Mouse (Mus musculus) forebrain, embryonic 12.5 days (tissue): ENCODE measurements around the gene Fam184b. TPM values are rescaled to one million over a fixed set of nuclear protein-coding genes. Genes with fewer than 3 reads are reported as not detected.
A peak's percentile ranks its signal among the peaks of the same experiment; 100 is the strongest.

Experiments
- ATAC-seq: fragments of 200-750 bp; cut with Nextera tagmentation; 2 replicates; pipeline ENCODE4 v1.8.0; 2017; ENCODE audit warnings: moderate TSS enrichment; ENCODE audit not compliant: low FRiP score
- H3K27ac ChIP-seq: fragments of 300-500 bp; sonication (generic); 2 replicates; pipeline ENCODE4 v1.5.1; 2016; ENCODE audit warnings: mild to moderate bottlenecking
- H3K27me3 ChIP-seq: fragments of 300-500 bp; sonication (generic); 2 replicates; pipeline ENCODE4 v1.6.1; 2016; ENCODE audit warnings: mild to moderate bottlenecking
- H3K36me3 ChIP-seq: fragments of 300-500 bp; sonication (generic); replicated peaks from 2 replicates; pipeline ENCODE4 v1.6.1; 2016; ENCODE audit warnings: mild to moderate bottlenecking
- H3K4me1 ChIP-seq: fragments of 300-500 bp; sonication (generic); 2 replicates; pipeline ENCODE4 v1.6.1; 2016
- H3K4me2 ChIP-seq: fragments of 300-500 bp; sonication (generic); 2 replicates; pipeline ENCODE4 v1.6.1; 2016; ENCODE audit warnings: mild to moderate bottlenecking, moderate library complexity
- H3K4me3 ChIP-seq: fragments of 300-500 bp; sonication (generic); replicated peaks from 2 replicates; pipeline ENCODE4 v1.5.1; 2016; ENCODE audit warnings: mild to moderate bottlenecking
- H3K9ac ChIP-seq: fragments of 300-500 bp; sonication (generic); 2 replicates; pipeline ENCODE4 v1.6.1; 2016; ENCODE audit warnings: mild to moderate bottlenecking
- H3K9me3 ChIP-seq: fragments of 300-500 bp; sonication (generic); 2 replicates; pipeline ENCODE4 v1.6.1; 2016
- whole genome bisulfite sequencing: fragments of 180-500 bp; shearing (Covaris S2); methylation state at CpG from one replicate; pipeline ENCODE4 v1.1.7; 2016; 5-methylcytosine and 5-hydroxymethylcytosine counted together
- polyA plus RNA-seq: library from polyadenylated mRNA; unstranded; fragments of >200 nt; fragmentation: Nextera tagmentation; extraction: Ambion mirVana; gene quantifications from 2 replicates; pipeline ENCODE4 v1.2.1, GENCODE M21; 2016

Gene Fam184b
- polyA plus RNA-seq, 1 experiment from 2014 or later, result 4.2 TPM

- WGBS, result 92% methylated on average over 3 of the region's 3 CpGs
- Histone ChIP-seq H3K9me3 (no peaks in the 10 kb centered on the region), H3K9ac (no peak overlapping the region), H3K36me3 (peaks cover 62% of the 10 kb centered on the region), H3K4me3 (no peak overlapping the region), H3K4me2 (no peak overlapping the region), H3K4me1 (peaks cover 4% of the 10 kb centered on the region), H3K27ac (no peak overlapping the region), H3K27me3 (no peaks in the 10 kb centered on the region)
- no peak for ATAC-seq
These were observed 109.7 kb downstream of the Fam184b start for GRCm38 (mm10) chr5:45529696-45530095.

GRCm38 (mm10) chr5:45526338-45526737, 113.1 kb downstream of the Fam184b start:
- ATAC-seq, result no peak
- peaks cover 8% of the 10 kb centered on the region for H3K4me1 ChIP-seq
- no peak overlapping the region for H3K27ac ChIP-seq
- no peak overlapping the region for H3K9ac ChIP-seq
- no peaks in the 10 kb centered on the region for H3K9me3 ChIP-seq
- 95% methylated on average over 4 of the region's 4 CpGs for WGBS
- no peak overlapping the region for H3K4me3 ChIP-seq
- H3K4me2 ChIP-seq, result no peak overlapping the region
- H3K27me3 ChIP-seq, result no peaks in the 10 kb centered on the region
- peaks cover 67% of the 10 kb centered on the region for H3K36me3 ChIP-seq

GRCm38 (mm10) chr5:45525101-45525500, 114.3 kb downstream of the Fam184b start:
- no peak overlapping the region for H3K4me2 ChIP-seq
- H3K9me3 ChIP-seq, result no peaks in the 10 kb centered on the region
- WGBS, result 93% methylated on average over 10 of the region's 10 CpGs
- H3K27ac ChIP-seq, result no peak overlapping the region
- H3K4me1 ChIP-seq, result peaks cover 15% of the 10 kb centered on the region
- H3K27me3 ChIP-seq, result no peaks in the 10 kb centered on the region
- H3K9ac ChIP-seq, result no peak overlapping the region
- no peak overlapping the region for H3K4me3 ChIP-seq
- peaks cover 63% of the 10 kb centered on the region for H3K36me3 ChIP-seq
- ATAC-seq, result no peak

GRCm38 (mm10) chr5:45521601-45522000, 117.8 kb downstream of the Fam184b start:
- Histone ChIP-seq H3K4me3 (peak overlapping the region; percentile 89), H3K9me3 (no peaks in the 10 kb centered on the region), H3K36me3 (peaks cover 31% of the 10 kb centered on the region), H3K4me2 (peak overlapping the region; percentile 89), H3K27me3 (no peaks in the 10 kb centered on the region), H3K4me1 (peaks cover 15% of the 10 kb centered on the region), H3K27ac (no peak overlapping the region), H3K9ac (no peak overlapping the region)
- no peak for ATAC-seq
- WGBS, result 91% methylated on average over 6 of the region's 6 CpGs

GRCm38 (mm10) chr5:45520809-45521110, 118.7 kb downstream of the Fam184b start:
- no peaks in the 10 kb centered on the region for H3K9me3 ChIP-seq
- H3K9ac ChIP-seq, result peak overlapping the region; percentile 84
- WGBS, result 4% methylated on average over 5 of the region's 5 CpGs
- ATAC-seq, result peak; percentile 4; the same call in 1 of the 2 replicates
- H3K27ac ChIP-seq, result no peak overlapping the region
- peaks cover 23% of the 10 kb centered on the region for H3K36me3 ChIP-seq
- H3K4me3 ChIP-seq, result peak overlapping the region; percentile 89
- no peaks in the 10 kb centered on the region for H3K27me3 ChIP-seq
- peak overlapping the region; percentile 89 for H3K4me2 ChIP-seq
- H3K4me1 ChIP-seq, result peaks cover 15% of the 10 kb centered on the region

- ATAC-seq, result peak; percentile 97
These were observed 119.2 kb downstream of the Fam184b start, which contains the start of gene Med28 for GRCm38 (mm10) chr5:45519960-45520808. TSS of gene Med28 (plus strand) at chr5:45520229.

GRCm38 (mm10) chr5:45515151-45515743, 124.2 kb downstream of the Fam184b start:
- Histone ChIP-seq H3K27me3 (no peaks in the 10 kb centered on the region), H3K9me3 (no peaks in the 10 kb centered on the region), H3K4me2 (no peak overlapping the region), H3K36me3 (peaks cover 27% of the 10 kb centered on the region), H3K4me1 (no peaks in the 10 kb centered on the region), H3K9ac (no peak overlapping the region), H3K27ac (no peak overlapping the region), H3K4me3 (no peak overlapping the region)
- 93% methylated on average over 10 of the region's 10 CpGs for WGBS
- no peak for ATAC-seq

More at GRCm38 (mm10) chr5:45519960-45520808, 119.2 kb downstream of the Fam184b start, which contains the start of gene Med28:
- peak within 1 kb of the TSS; percentile 84 for H3K9ac ChIP-seq
- H3K27ac ChIP-seq, result peak within 1 kb of the TSS; percentile 33
- H3K27me3 ChIP-seq, result no peaks in the 10 kb centered on the region
- peak within 1 kb of the TSS; percentile 89 for H3K4me2 ChIP-seq
- peaks cover 15% of the 10 kb centered on the region for H3K4me1 ChIP-seq
- H3K36me3 ChIP-seq, result peaks cover 19% of the 10 kb centered on the region
- WGBS, result 2% methylated on average over 56 of the region's 56 CpGs
- no peaks in the 10 kb centered on the region for H3K9me3 ChIP-seq
- H3K4me3 ChIP-seq, result peak within 1 kb of the TSS; percentile 89

GRCm38 (mm10) chr5:45514599-45514998, 124.8 kb downstream of the Fam184b start:
- H3K9ac ChIP-seq, result no peak overlapping the region
- WGBS, result 77% methylated on average over 1 of the region's 1 CpGs
- no peaks in the 10 kb centered on the region for H3K4me1 ChIP-seq
- H3K36me3 ChIP-seq, result peaks cover 33% of the 10 kb centered on the region
- H3K27me3 ChIP-seq, result no peaks in the 10 kb centered on the region
- H3K4me2 ChIP-seq, result no peak overlapping the region
- H3K4me3 ChIP-seq, result no peak overlapping the region
- no peaks in the 10 kb centered on the region for H3K9me3 ChIP-seq
- ATAC-seq, result no peak
- H3K27ac ChIP-seq, result no peak overlapping the region

- Histone ChIP-seq H3K27me3 (no peaks in the 10 kb centered on the region), H3K4me3 (no peak overlapping the region), H3K4me2 (no peak overlapping the region), H3K36me3 (peaks cover 38% of the 10 kb centered on the region), H3K4me1 (no peaks in the 10 kb centered on the region), H3K9ac (no peak overlapping the region), H3K27ac (no peak overlapping the region), H3K9me3 (no peaks in the 10 kb centered on the region)
- no peak for ATAC-seq
- 90% methylated on average over 2 of the region's 2 CpGs for WGBS
These were observed 125.9 kb downstream of the Fam184b start for GRCm38 (mm10) chr5:45513511-45513910.

- H3K4me1 ChIP-seq, result no peaks in the 10 kb centered on the region
- no peak overlapping the region for H3K9ac ChIP-seq
- no peaks in the 10 kb centered on the region for H3K27me3 ChIP-seq
- no peaks in the 10 kb centered on the region for H3K9me3 ChIP-seq
- H3K36me3 ChIP-seq, result peaks cover 39% of the 10 kb centered on the region
- H3K4me3 ChIP-seq, result no peak overlapping the region
- no peak overlapping the region for H3K4me2 ChIP-seq
- WGBS, result 90% methylated on average over 6 of the region's 6 CpGs
- ATAC-seq, result no peak
- H3K27ac ChIP-seq, result no peak overlapping the region
These were observed 126.5 kb downstream of the Fam184b start for GRCm38 (mm10) chr5:45512908-45513307.

- no peaks in the 10 kb centered on the region for H3K9me3 ChIP-seq
- WGBS, result 89% methylated on average over 7 of the region's 7 CpGs
- H3K9ac ChIP-seq, result no peak overlapping the region
- H3K27ac ChIP-seq, result no peak overlapping the region
- H3K27me3 ChIP-seq, result no peaks in the 10 kb centered on the region
- peaks cover 61% of the 10 kb centered on the region for H3K36me3 ChIP-seq
- no peaks in the 10 kb centered on the region for H3K4me1 ChIP-seq
- H3K4me3 ChIP-seq, result no peak overlapping the region
- no peak overlapping the region for H3K4me2 ChIP-seq
- ATAC-seq, result no peak
These were observed 129.3 kb downstream of the Fam184b start for GRCm38 (mm10) chr5:45510071-45510470.

GRCm38 (mm10) chr5:45497564-45497963, 141.8 kb downstream of the Fam184b start:
- peaks cover 54% of the 10 kb centered on the region for H3K36me3 ChIP-seq

More at GRCm38 (mm10) chr5:45497564-45497963, 141.8 kb downstream of the Fam184b start:
- H3K9ac ChIP-seq, result no peak overlapping the region
- H3K27ac ChIP-seq, result no peak overlapping the region
- no peaks in the 10 kb centered on the region for H3K27me3 ChIP-seq
- H3K9me3 ChIP-seq, result no peaks in the 10 kb centered on the region
- WGBS, result 91% methylated on average over 5 of the region's 5 CpGs
- ATAC-seq, result no peak
- H3K4me2 ChIP-seq, result no peak overlapping the region
- H3K4me1 ChIP-seq, result peaks cover 13% of the 10 kb centered on the region
- H3K4me3 ChIP-seq, result no peak overlapping the region
